Mouse (Mus musculus): ENCODE data around the gene Gad2. TPM values are rescaled to one million over a fixed set of nuclear protein-coding genes. Genes with fewer than 3 reads are reported as not detected.
A peak's percentile ranks its signal among the peaks of the same experiment; 100 is the strongest.

The Gad2 gene
- total and polyA plus RNA-seq, 3 experiments, result 0.01 to 0.04 TPM; not detected in 1

- no peak for DNase-seq (ENCODE audit: low read depth, low spot score)
- no peaks in the 10 kb centered on the region for H3K79me2 ChIP-seq (ENCODE audit: control insufficient read depth, insufficient read depth, low read length, poor library complexity)
- H3K27me3 ChIP-seq (ENCODE audit: control insufficient read depth in 1 of 2, insufficient read depth in 2 of 2, low read length in 2 of 2), result peaks cover 0 to 1% of the 10 kb centered on the region in 2 experiments; a peak in 1 of 4 replicates
- H3K4me1 ChIP-seq (ENCODE audit: control insufficient read depth in 1 of 2, insufficient read depth in 2 of 2, low read length in 2 of 2), result no peaks in the 10 kb centered on the region
- H3K27ac ChIP-seq (ENCODE audit: control insufficient read depth, low read depth, low read length), result no peak overlapping the region
- H3K9me3 ChIP-seq (replicated peaks; ENCODE audit: insufficient read depth, low read length), result no peaks in the 10 kb centered on the region
- no peak for TF ChIP-seq UBTF (IDR thresholded peaks at IDR 0.05; ENCODE audit: borderline replicate concordance, insufficient read depth, low read depth, low read length)
- H3K9ac ChIP-seq (ENCODE audit: control insufficient read depth, low read depth, low read length, poor library complexity, severe bottlenecking), result no peak overlapping the region
- no peak overlapping the region for H3K4me3 ChIP-seq (ENCODE audit: control insufficient read depth in 1 of 2, insufficient read depth in 1 of 2, low read depth in 2 of 2, low read length in 2 of 2)
- no peaks in the 10 kb centered on the region for H3K36me3 ChIP-seq (ENCODE audit: control insufficient read depth in 1 of 2, insufficient read depth in 2 of 2, low read length in 2 of 2)
Observed at GRCm38 (mm10) chr2:22677066-22677465, 55.1 kb downstream of the Gad2 start.

GRCm38 (mm10) chr2:22679944-22680343 lies 57.9 kb downstream of the Gad2 start:
- H3K27ac ChIP-seq (ENCODE audit: control insufficient read depth, low read depth, low read length), result no peak overlapping the region
- no peaks in the 10 kb centered on the region for H3K9me3 ChIP-seq (replicated peaks; ENCODE audit: insufficient read depth, low read length)
- no peak overlapping the region for H3K4me3 ChIP-seq (ENCODE audit: control insufficient read depth in 1 of 2, insufficient read depth in 1 of 2, low read depth in 2 of 2, low read length in 2 of 2)
- DNase-seq (ENCODE audit: low read depth, low spot score), result no peak
- H3K27me3 ChIP-seq (ENCODE audit: control insufficient read depth in 1 of 2, insufficient read depth in 2 of 2, low read length in 2 of 2), result peaks cover 2 to 3% of the 10 kb centered on the region in 2 experiments; a peak in 3 of 4 replicates
- no peak overlapping the region for H3K9ac ChIP-seq (ENCODE audit: control insufficient read depth, low read depth, low read length, poor library complexity, severe bottlenecking)
- no peaks in the 10 kb centered on the region for H3K79me2 ChIP-seq (ENCODE audit: control insufficient read depth, insufficient read depth, low read length, poor library complexity)
- H3K4me1 ChIP-seq (ENCODE audit: control insufficient read depth in 1 of 2, insufficient read depth in 2 of 2, low read length in 2 of 2), result no peaks in the 10 kb centered on the region
- TF ChIP-seq POLR2AphosphoS2 (IDR thresholded peaks at IDR 0.05; ENCODE audit: low read length), result no peak
- TF ChIP-seq E2F4 (IDR thresholded peaks at IDR 0.05; ENCODE audit: borderline replicate concordance, low read depth, low read length), result no peak
- no peak for TF ChIP-seq ZC3H11A (IDR thresholded peaks at IDR 0.05; ENCODE audit: low read depth, low read length)
- no peak for TF ChIP-seq ZNF384 (IDR thresholded peaks at IDR 0.05; ENCODE audit: low read depth, low read length)
- TF ChIP-seq BHLHE40 (IDR thresholded peaks at IDR 0.05; ENCODE audit: borderline replicate concordance, low read depth, low read length), result no peak
- no peak for TF ChIP-seq USF2 (IDR thresholded peaks at IDR 0.05; ENCODE audit: borderline replicate concordance in 1 of 2, insufficient read depth in 1 of 2, low read depth in 1 of 2, low read length in 2 of 2)
- no peak for TF ChIP-seq ZKSCAN1 (IDR thresholded peaks at IDR 0.05; ENCODE audit: low read depth, low read length)
- no peak for TF ChIP-seq KAT2A (conservative IDR thresholded peaks at IDR 0.05; ENCODE audit: low read depth, low read length)
- no peak for TF ChIP-seq SMC3 (IDR thresholded peaks at IDR 0.05; ENCODE audit: low read depth, low read length)
- TF ChIP-seq UBTF (IDR thresholded peaks at IDR 0.05; ENCODE audit: borderline replicate concordance, insufficient read depth, low read depth, low read length), result no peak
- TF ChIP-seq CTCF (IDR thresholded peaks at IDR 0.05 in 2 of 3, conservative IDR thresholded peaks at IDR 0.05 in 1 of 3; ENCODE audit: control insufficient read depth in 1 of 3, insufficient read depth in 1 of 3, low read depth in 2 of 3, low read length in 3 of 3, poor library complexity in 1 of 3, severe bottlenecking in 1 of 3), result no peak
- TF ChIP-seq MXI1 (IDR thresholded peaks at IDR 0.05; ENCODE audit: low read depth, low read length), result no peak
- no peak for TF ChIP-seq ETS1 (IDR thresholded peaks at IDR 0.05; ENCODE audit: low read depth, low read length)
- TF ChIP-seq ZMIZ1 (IDR thresholded peaks at IDR 0.05; ENCODE audit: low read depth, low read length), result no peak
- H3K36me3 ChIP-seq (ENCODE audit: control insufficient read depth in 1 of 2, insufficient read depth in 2 of 2, low read length in 2 of 2), result no peaks in the 10 kb centered on the region

DNA sequence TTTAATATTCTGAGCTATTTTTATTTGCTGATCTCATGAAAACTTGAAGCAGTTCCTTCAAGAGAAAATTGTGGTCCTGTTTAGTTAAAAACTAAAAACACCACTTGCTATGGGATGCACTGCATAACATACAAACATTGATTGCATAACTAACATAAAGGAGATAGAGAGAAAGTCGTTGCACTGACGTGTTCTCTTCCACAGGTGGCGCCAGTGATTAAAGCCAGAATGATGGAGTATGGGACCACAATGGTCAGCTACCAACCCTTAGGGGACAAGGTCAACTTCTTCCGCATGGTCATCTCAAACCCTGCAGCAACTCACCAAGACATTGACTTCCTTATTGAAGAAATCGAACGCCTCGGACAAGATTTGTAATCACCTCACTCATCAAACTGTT lies 68.0 kb downstream of the Gad2 start:
- no peaks in the 10 kb centered on the region for H3K79me2 ChIP-seq (ENCODE audit: control insufficient read depth, insufficient read depth, low read length, poor library complexity)
- H3K4me3 ChIP-seq (ENCODE audit: control insufficient read depth in 1 of 2, insufficient read depth in 1 of 2, low read depth in 2 of 2, low read length in 2 of 2), result no peak overlapping the region
- no peak overlapping the region for H3K27ac ChIP-seq (ENCODE audit: control insufficient read depth, low read depth, low read length)
- H3K36me3 ChIP-seq (ENCODE audit: control insufficient read depth in 1 of 2, insufficient read depth in 2 of 2, low read length in 2 of 2), result no peaks in the 10 kb centered on the region
- no peaks in the 10 kb centered on the region for H3K4me1 ChIP-seq (ENCODE audit: control insufficient read depth in 1 of 2, insufficient read depth in 2 of 2, low read length in 2 of 2)
- no peak overlapping the region for H3K9ac ChIP-seq (ENCODE audit: control insufficient read depth, low read depth, low read length, poor library complexity, severe bottlenecking)
- H3K9me3 ChIP-seq (replicated peaks; ENCODE audit: insufficient read depth, low read length), result no peaks in the 10 kb centered on the region
- peaks cover 0 to 7% of the 10 kb centered on the region in 2 experiments; a peak in 3 of 4 replicates for H3K27me3 ChIP-seq (ENCODE audit: control insufficient read depth in 1 of 2, insufficient read depth in 2 of 2, low read length in 2 of 2)
- peak; percentile 64 for TF ChIP-seq ZC3H11A (IDR thresholded peaks at IDR 0.05; ENCODE audit: low read depth, low read length)
- TF ChIP-seq MAZ (IDR thresholded peaks at IDR 0.05; ENCODE audit: low read depth, low read length), result no peak
- peak; percentile 73 for TF ChIP-seq SMC3 (IDR thresholded peaks at IDR 0.05; ENCODE audit: low read depth, low read length)
- no peak for TF ChIP-seq GABPA (IDR thresholded peaks at IDR 0.05; ENCODE audit: low read depth, low read length)
- TF ChIP-seq POLR2AphosphoS2 (IDR thresholded peaks at IDR 0.05; ENCODE audit: low read length), result no peak
- no peak for TF ChIP-seq ZMIZ1 (IDR thresholded peaks at IDR 0.05; ENCODE audit: low read depth, low read length)
- peak; percentile 24 to 64 (median 56); a peak in 5 of 6 replicates for TF ChIP-seq CTCF (IDR thresholded peaks at IDR 0.05 in 2 of 3, conservative IDR thresholded peaks at IDR 0.05 in 1 of 3; ENCODE audit: control insufficient read depth in 1 of 3, insufficient read depth in 1 of 3, low read depth in 2 of 3, low read length in 3 of 3, poor library complexity in 1 of 3, severe bottlenecking in 1 of 3)
- peak; percentile 67 for TF ChIP-seq RAD21 (IDR thresholded peaks at IDR 0.05; ENCODE audit: low read depth, low read length)
- DNase-seq (ENCODE audit: low read depth, low spot score), result peak; percentile 13
